Mouse (Mus musculus) embryo, embryonic 11 days (tissue): ENCODE measurements around the gene Fam47e.
A peak's percentile ranks its signal among the peaks of the same experiment; 100 is the strongest.
"Not testable (repeated sequence)": the region's sequence is repeated elsewhere in the genome, so short reads cannot be mapped to it uniquely, and the experiment has no call there.

ENCODE experiments used
- DNase-seq: peaks from one replicate; pipeline ENCODE4 v3.0.0-alpha.2; 2015

Gene Fam47e

DNA sequence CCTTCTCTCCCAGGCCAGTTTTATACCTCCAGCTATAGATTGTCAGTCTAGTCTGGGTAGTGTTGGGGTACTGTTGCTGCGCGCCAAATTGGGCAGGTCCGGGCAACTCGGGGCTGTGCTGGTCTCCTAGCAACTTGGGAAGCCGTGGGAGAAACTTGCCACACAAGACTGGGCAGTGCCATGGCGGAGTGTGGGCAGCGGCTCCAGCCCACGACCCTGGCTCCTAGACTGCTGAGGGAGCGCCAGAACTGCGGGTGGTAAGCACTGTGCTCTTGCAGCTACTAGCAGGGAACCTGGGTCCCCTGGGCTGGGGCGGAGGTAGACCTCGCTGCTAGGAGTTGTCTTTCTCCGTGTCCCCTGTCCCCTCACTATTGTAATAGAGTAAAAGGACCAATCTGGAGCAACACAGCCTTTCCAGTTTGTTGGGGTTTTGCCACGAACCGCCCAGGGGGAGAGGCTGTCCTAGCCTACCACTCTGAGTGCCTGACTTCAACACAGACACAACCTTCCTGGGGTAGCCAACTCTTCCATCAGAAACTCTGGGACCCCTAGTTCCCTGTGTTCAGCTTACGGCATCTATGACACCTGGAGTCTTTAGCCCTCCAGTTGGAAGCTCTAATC is at the start of gene Fam47e:
Gene Fam47e (plus strand): TSS at position 179 of the 621 bp plus-strand sequence.
- DNase-seq = no peak

DNA sequence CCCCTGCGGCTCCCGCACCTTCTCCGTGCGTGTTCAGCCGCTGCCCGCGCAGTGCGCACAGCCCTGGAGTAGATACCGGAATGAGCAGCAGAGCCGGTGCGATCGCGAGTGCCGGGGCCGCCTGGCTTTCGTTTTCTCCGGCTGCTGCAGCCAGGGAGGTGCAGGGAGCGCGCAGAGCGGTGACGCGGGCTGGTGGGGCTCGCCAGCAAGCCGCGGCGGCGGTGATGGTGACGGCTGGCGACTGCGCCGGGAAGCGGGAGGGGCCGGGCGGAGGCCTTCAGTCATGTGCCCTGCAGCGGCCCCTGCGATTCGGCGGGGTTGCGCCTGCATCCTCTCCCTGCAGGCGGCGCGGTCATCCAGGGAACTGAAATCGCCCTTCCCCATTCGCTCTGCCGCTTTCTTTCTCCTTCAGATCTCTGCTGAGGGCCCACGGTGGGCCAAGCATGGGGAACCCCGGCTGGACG is 49.4 kb upstream of the Fam47e start:
- peak; percentile 97 for DNase-seq

DNA sequence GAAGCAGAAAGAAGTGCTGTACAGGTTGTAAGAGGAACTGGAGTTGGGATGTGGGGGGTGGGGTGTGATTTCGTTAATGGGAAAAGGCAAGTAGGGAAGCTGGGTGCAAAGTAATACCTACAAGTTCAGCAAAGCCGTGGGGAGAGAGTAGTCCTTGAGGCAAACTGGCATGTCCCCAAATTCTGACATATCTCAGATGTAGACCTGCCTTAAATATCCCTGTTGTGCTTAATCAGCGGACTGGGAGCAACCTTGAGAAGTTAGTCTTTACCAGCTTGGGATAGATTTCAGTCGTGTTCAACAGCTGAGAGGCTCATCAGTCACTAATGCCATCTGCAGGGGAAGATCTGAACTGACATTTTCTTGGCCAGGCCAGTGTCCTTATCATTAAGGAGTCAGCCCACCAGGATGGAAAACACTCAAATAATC is 48.6 kb upstream of the Fam47e start:
- DNase-seq = peak; percentile 62

DNA sequence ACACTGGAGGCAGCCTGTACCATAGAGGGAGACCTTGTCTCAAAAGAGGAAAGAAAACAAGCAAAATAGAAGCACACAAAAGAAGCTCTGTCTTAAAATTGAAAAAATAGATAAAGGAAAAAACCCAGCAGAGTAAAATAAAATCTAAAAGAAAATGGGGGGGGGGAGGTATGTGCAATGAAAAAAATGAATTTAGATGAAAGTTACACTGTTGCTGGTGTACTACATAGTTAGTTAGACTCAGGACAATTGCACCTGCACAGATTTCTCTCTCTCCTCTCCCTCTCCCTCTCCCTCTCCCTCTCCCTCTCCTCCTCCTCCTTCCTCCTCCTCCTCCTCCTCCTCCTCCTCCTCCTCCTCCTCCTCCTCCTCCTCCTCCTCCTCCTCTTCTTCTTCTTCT is 48.1 kb upstream of the Fam47e start, which contains the start of gene Scarb2:
Gene Scarb2 (minus strand): TSS at position 101 of the 400 bp plus-strand sequence.
- no peak for DNase-seq

DNA sequence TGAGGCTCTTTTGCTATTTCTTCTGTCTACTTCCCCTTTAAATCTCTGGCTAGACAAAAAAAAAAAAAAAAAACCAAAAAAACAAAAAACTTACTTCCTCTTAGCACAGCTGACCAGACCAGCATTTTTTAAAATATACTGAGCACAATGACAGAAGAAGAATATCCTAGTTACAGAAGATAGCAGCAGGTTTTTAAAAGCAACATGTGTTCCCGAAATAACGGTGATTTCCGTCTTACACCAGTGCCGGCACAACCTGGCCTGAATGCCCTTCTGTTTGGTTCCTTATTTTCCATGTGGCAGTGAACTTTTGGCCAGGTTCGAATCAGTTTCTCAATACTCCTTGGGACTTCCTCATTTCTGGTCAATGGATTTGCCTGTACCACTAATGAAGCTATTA is 46.0 kb upstream of the Fam47e start:
- DNase-seq = no peak

DNA sequence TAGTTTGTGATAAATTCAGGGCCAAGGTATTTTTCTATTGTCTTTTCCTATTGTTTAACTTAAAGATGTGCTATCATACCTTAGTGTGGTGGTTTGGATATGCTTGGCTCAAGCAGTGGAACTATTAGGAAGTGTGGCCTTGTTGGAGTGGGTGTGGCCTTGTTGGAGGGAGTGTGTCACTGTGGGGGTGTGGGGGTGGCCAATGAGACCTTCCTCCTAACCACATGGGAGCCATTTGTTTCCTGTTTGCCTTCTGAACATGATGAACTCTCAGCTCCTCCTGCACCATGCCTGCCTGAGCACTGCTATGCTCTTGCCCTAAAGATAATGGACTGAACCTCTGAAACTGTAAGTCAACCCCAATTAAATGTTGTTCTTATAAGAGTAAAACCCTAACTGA is 43.6 kb upstream of the Fam47e start:
- no peak for DNase-seq

DNA sequence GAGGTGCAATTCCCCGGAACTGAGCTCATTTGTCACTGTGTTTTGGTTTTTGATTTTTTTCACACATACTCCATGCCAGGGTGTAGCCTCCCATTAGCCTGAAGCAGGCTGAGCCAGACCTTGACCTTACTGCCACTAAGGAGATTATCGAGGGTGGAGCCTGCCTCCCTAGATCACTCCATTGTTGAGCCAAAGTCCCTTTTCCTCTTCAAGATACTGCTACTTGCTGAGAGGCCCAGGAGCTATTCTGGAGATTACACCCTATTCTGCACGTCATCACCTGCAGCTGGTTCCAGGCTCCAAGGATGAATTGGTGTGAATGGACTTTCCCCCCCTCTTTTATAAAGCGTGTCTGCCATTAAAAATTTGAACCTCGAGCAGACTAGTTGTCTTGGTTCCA is 42.8 kb upstream of the Fam47e start:
- DNase-seq = no peak

DNA sequence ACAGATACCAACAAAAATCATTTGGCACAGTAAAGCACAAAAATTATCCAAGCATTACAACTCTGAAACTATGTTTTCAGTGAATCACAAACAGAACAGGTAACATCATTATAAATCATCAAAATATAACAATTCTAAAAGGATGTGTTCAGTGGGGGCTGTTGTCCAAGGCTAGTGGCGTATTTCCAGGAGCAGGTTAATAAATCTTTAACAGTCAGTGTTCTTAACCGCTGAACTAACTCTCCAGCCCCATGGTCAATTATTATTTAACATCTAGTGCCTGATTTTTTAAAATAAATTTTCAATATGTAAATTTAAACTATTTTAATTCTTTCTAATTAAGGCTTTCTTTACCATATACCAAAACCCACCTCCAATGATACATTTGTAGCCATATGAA is 33.7 kb upstream of the Fam47e start:
- not testable (repeated sequence) for DNase-seq

DNA sequence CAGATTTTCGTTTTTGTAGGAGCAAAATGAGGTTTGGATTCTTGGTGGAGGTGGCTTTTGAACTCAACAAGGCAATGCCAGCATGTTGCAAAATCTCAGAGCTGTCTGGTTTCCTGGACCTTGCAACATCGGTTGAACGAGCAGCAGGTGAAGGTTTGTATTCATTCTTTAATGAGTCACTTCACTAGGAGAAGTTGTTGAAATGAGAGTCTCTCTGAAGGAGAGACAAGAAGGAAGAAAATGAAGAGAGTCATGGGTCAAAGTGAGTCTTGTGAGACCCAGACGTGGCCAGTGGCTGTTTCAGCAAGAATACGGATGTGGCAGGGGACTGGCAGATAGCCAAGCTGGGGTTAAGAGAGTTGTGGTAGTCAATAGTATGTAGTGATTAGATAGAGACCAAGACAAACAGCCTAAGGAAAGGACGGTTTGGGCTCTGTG is 30.0 kb upstream of the Fam47e start:
- no peak for DNase-seq

DNA sequence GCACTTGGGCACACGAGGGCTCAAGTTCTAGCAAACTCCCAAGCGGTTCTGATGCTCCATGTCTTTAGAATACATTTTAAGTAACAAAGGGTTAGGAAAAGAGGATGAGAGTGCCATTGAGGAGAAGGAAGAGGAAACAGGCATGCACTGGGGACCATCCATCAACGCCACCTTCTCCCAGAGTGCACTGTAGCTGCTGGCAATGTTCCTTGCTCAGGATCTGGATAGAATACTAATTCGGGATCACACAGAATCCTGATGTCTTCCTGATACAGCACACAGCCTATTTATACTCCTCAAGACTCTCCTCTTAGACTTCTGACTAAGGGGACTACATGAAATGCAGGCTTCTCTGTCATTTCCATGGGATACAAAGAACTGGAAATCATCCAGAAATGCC is 15.2 kb upstream of the Fam47e start:
- no peak for DNase-seq

DNA sequence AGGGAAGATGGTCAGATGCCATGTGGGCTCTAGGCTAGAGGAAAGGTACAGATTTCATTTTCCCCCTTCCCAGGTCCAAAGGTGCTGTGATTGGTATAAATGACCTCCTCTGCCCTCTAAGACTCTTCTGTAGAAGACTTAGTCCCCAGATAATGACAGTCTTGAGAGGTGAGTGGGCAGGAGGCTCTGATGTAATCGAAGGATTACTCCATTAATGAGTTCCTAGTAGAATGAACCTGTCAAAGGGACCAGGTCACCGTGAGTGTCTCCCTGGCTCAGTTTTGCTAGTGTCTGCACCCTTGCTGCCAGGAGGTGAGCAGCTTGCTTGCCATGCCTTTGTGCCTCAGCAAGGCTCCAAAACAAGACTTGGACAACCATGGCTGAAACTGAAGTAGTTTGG is 2.3 kb upstream of the Fam47e start:
- no peak for DNase-seq

DNA sequence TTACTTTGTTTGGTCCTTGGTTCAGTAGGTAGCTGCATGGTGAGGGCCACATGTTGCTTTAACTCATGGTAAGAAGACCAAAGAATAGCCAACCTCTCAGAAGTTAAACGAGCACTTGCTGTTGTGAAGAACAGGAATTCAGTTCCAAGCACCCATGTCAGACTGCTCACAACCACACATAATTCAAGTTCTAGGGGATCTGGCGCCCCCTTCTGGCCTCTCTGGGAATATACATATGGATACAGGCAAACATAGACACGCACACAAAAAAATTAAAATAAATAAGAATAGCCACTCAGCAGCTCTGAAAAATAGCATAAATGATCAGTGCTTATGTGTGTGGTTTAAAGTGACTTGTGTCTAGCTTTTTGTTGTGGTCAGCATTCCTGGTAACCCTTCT is 930 bp upstream of the Fam47e start:
- no peak for DNase-seq

DNA sequence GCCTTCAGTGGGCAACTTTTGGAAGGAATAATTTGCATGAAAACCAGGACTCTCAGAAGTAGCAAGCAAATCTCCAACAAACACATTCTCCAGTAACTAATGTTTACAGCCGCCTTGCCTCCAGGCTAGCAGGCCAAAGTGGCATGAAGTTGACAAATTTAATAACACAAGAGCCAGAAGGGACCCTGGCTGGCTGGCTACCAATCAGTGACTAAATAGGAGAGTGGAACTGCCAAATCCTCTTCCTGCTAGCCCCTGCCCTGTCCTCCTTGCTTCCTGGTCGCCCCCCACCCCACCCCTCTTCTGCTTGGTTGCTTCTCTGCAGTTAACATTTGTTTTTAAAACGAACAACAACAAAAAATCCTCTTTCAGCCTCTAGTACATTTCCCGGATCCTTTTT is 426 bp upstream of the Fam47e start:
- no peak for DNase-seq

DNA sequence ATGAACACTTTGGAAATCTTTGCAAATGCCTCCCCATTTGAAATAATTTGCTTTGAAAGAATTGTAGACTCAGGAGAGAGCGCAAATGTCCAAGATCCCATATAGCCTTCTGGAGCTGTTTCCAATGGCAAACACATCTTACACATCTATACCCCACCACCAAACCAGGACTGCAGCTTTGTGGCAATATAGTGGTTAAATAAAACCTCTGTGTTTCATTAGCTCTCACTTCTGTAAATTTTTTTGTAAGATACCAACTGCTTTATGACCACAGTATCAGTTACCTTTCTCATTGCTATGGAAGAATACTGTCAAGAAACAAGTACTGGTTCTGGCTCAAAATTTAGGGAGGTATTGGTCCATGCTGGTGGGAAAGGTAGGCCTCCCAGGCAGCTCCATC is 1.0 kb downstream of the Fam47e start:
- DNase-seq = no peak

DNA sequence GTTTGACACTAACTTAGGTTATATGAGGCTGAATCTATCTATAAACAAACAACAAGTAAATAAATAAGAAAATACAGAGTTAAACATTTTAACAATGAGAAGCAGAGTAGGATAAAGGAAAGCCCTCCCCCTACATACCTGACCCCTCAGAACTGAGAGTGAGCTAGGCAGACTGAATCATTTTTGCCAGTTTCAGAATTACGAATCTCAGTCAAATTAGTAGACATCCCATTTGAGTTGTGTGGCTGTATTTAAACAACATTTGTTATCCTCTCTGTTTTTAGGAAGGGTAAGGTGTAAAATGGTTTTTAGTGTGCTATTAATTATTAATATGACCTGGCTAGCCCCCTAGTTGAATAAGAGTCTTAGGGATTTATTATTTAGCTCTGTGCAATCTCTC is 2.6 kb downstream of the Fam47e start:
- no peak for DNase-seq

DNA sequence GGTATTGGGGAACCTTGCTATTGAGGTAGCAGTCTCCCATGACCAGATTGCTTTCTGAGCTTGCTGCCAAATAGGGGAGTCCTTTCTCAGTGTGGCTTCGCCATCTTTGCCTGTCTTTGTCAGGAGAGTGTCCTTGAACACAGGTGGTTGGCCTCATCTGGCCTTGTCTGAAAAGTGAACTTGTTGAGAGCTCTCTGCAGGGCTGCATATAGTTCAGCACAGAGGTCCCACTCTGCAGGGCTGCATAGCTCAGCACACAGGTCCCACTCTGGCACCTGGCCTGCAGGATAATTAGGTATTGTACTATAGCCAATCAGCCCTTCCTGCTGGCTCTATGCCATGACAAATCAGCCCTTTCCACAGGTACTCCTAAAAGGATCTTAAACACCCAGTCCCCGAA is 5.3 kb downstream of the Fam47e start:
- no peak for DNase-seq

DNA sequence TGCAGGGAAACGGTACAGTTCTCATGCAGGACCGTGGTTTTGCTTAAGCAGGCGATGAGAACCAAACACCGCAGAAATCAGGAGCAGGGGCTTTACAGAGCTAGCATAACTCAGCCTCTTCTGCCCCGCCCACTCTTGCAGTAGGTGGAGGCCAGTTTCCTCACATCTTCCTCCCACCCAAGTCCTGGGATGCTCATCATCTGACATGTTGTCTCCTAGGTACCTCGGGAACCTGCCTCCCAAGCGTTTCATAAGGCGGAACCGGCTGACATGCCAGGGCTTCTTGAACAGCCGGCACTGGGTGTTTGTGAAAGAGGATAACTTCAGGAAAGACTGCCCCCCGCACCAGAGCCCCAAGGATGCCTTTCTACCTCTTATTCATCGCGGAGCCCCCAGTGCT is 7.1 kb downstream of the Fam47e start:
- DNase-seq = no peak

DNA sequence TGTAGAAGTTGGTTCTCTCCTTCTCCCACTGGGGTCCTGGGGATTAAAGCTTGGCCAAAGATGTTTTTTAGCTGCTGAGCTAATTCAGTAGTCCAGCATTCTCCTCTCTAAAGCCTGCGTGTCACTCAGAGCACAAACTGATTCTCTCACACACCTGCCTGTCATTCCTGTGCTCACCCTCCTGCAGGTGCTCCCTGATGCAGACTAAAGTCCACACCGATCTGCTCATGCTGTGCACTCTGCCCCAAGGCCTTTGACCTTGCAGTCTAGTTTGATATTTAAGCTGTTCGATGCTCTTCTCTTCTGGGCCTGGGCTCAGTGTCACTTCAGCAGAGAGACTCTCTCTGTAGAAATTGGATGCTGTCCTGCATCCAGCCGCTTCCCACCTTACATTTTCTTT is 16.4 kb downstream of the Fam47e start:
- no peak for DNase-seq

DNA sequence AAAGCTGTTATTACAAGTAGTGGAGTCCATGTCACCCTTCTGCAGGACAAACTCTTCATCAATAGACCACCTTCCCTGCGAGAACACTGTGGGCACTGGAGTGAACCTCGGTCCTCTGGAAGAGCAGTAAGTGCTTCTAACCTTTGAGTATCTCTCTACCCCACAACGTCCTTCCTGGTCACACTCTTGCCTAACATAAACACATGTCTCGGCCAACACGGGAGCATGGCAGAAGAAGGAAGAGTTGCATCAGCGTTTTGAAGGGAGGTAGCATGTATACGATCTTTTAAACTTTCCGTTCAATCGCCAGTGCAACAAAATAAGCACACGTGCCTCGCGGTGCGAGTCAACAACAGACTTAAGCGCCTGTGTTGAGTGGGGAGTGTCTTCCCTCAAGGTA is 24.7 kb downstream of the Fam47e start:
- DNase-seq = no peak

DNA sequence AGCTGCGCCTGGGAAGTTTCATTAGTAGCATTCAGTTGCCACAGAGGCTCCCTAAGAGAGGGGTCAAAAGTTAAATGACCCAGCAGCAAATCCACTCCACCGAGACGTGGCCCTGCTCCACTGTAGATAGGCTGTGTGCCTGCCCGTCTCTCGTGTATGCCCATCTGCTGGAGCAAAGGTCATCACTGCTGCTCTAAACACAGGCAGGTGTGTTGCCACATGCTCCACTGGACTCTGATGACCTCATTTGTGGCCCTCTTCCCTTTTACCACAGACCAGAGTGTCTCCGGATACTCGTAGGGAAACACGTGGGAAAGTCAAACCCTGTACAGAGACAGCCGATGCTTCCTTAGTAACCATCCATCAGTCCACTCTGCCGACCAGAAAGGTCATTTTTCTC is 31.1 kb downstream of the Fam47e start:
- DNase-seq = peak; percentile 17

DNA sequence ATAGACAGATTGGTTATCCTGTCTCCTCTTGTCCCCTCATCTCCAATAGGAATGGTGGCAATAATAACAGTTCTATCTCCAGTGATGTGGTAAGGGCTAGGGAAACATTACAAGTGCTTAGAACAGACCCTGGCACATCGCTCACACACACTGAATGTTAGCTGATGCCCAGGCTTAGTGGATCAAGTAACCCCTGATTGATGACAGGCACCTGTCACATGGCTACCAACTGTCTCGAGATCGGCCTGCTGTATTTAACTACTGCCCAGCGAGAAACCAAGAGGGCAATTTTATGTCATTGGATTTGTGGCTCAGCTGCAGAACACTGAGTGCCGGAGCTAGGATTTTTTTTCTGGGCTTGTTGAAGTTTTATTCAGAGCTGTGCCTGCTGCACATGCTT is 40.2 kb downstream of the Fam47e start:
- DNase-seq = no peak

DNA sequence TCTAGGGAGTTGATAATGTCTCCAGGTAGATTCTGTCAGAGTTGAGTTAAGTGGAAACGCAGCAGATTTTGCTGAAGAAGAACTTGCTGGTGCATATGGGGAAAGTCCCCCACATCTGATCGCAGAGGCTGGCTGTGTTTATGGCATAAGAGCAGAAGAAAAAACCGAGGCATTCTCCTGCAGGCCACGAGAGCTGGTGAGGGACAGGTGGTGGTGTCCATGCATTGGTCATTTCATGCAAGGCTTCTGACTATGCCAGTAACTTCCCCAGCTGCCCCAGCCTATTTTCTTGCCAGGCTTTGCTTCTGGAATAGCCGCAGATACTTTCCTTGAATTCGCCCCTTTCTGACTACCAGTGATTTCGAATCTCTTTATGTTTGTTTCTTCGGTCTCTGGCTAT is 42.0 kb downstream of the Fam47e start:
- DNase-seq = no peak

DNA sequence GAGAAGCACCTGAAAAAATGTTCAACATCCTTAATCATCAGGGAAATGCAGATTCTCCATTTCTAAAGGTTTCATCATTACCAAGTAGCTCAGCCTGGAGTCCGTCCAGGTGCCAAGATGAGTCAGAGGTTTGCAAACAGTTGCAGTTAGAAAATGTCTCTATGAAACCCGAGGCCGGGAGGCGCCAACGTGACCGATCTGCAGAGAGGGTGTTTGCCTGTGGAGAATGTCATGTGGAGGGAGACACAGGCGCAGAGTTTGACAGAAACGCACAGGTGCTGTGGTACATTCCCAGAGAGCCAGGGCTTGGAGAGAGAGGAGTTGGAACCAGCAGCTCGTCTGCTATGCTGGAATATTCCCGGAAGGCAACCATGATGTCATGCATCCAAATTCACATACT is 44.2 kb downstream of the Fam47e start:
- DNase-seq = no peak

DNA sequence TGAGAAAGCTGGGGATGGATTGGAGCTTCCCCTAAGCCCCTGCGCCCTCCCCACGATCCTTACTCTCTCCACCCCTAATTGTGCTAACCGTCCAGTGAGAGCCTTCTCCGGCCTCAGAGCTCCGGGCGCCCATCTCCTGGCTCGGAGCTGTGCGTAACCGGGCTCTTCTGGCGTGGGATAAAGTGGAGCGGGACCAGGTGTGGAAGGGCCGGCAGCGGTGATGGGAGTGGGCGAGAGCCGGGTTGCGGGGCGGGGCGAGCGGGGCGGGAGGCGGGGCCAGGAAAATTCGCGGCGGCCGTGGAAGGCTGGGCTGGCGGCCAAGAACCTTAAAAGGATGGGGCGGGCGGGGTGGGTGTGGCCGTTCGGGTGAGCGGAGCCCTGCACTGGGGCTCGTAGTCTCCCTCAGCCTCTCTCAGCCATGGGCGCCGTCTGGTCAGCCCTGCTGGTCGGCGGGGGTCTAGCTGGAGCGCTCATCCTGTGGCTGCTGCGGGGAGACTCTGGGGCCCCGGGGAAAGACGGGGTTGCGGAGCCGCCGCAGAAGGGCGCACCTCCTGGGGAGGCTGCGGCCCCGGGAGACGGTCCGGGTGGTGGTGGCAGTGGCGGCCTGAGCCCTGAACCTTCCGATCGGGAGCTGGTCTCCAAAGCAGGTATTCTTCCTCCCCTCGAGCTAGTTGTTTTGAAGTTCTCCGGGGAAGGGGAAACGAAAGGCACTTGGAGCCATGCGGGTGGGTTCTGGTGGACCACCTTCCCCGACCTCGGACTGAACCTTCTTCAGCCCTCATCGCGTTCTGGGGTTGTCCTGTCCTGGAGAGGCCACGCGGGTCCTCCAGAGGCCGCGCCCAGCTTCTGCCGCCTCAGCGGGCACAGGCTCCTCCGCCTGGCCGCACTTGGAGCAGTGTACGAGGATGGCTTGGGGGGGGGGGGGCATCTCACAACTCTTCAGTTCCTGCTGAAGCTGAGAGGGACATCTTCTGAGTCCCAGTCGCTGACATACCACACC is 48.1 kb downstream of the Fam47e start, which contains the start of gene Stbd1:
Gene Stbd1 (plus strand): TSS at position 351 of the 1,000 bp plus-strand sequence.
- DNase-seq = peak; percentile 87
